Mouse (Mus musculus) gastrocnemius, adult 18-20 months (tissue): ENCODE measurements at regions not wholly inside any gene's neighbourhood (a gene's known extent, or its start where the extent isn't known, plus 50 kb on each side); places are given as distances from the start of the nearest gene placed in this dataset.

ENCODE experiments used
- DNase-seq: peaks from one replicate; pipeline ENCODE4 v3.0.0; 2021; ENCODE audit warnings: low spot score

DNA sequence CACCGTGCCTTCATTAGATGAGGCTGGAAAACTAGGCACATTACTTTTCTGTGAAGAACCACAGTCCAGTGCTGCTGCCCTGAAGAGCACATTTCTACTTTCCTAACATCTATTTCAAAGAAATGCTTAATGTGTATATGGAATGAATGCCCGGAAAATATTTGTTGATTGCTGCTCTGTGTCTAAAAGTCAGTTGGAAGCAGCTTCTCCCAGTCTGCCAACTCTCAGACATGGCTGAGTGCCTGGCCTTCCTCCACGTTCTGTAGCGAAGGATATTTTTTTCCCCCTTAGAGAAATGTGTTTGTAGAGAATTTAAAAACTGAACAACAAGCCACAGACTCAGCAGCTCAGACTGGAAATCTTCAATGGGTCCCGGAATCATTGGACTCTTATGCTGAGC lies 576.4 kb upstream of the Arid1b start:
- DNase-seq, result no peak

GRCm38 (mm10) chr17:4424451-4425168 lies 569.5 kb upstream of the Arid1b start:
- no peak for DNase-seq

DNA sequence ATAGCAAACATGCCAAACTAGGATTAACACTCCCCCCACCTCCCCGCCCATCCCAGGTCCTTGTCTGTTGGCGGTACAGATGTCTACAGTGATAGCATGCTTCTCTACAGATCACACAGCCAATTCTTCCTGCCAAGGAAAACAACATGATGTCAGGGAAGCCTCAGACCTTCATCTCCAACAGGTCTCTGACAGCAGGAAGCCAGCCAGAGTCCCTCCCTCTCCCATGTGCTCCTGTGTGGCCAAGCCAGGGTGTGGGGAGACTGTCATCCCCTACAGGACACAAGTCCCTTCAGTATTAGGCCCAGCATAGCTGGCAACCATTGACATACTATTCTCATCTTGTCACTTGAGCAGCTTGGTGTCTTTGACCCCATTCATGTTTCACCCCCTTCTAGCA lies 568.8 kb upstream of the Arid1b start:
- DNase-seq, result no peak

- no peak for DNase-seq
These were observed 565.1 kb upstream of the Arid1b start for GRCm38 (mm10) chr17:4429036-4429435.

DNA sequence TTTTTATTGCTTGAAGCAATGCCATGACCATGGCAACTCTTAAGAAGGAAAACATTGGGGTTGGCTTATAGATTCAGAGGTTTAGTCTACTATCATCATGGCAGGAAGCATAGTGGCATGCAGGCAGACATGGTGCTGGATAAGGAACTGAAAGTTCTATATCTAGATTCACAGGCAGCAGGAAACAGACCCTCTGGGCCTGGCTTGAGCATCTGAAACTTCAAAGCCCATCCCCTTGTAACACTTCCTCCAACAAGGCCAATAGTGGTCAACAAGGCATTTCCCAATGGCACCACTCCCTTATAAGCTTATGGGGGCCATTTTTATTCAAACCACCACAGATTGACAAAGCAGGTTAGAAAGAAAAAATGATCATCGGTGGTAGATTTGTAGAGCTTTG lies 548.5 kb upstream of the Arid1b start:
- no peak for DNase-seq

- DNase-seq, result no peak
These were observed 536.6 kb upstream of the Arid1b start for GRCm38 (mm10) chr17:4457491-4457890.

DNA sequence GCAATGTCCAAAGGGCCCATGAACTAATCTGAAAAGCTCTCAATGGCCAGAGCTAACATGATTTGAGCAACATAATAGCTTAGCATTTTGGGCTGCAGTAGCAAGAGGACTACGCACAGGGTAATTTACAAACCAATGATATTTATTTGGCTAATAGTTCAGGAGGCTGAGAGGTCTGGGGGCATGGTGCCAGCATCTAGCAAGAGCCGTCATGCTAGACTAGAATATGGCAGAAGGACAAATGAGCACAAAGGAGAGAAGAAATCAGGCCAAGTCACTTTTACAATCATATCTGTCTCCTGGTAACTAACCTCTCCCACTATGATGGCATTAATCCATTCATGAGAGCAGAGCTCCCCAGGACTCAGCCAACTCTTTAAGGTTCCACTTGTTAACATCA lies 532.6 kb upstream of the Arid1b start:
- DNase-seq, result no peak

DNA sequence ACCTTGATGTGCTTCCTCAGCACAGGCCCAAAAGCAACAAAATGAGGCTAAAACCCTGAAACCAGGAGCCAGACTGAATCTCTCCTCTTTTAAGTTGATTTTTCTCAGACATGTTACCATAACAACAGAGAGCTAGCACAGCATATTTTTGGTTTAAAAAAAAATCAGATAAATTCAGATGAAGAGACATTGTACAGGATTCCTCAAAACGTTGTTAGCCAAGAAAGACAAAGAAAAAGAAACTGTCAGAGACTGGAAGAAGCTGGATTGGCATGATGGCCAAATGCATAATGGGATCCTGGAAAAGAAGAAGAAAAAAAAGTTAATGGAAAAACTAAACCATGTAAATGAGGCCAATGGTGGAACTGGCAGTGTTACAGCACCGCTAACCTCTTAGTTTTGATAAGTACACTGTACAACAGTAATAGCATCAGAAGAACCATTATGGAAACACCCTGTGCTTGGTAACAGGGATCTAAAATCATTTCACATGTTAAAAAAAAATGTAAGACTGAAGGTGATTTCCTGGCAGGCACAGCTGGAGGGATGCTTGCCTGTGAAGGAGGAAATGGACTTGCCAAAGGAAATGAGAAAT lies 529.7 kb upstream of the Arid1b start:
- DNase-seq, result no peak

DNA sequence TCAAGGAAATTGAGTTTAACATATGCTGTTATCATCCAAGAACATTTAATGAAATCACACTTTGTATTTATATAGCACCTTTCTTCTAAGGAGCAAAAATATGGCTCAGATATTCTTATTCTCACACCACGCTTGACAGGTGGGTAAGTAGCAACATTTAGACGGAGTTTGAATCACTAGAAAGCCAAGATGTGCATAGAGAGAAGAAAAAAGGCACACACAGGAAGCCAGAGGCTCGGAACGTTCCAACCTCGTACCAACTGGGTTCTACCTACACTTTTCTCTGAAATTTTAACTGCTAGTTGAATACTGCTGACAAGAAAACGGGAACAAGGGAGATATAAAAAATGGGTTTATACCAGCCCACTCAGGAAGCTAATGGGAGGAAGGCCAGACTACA lies 528.4 kb upstream of the Arid1b start:
- no peak for DNase-seq

GRCm38 (mm10) chr17:4472412-4472811 lies 521.7 kb upstream of the Arid1b start:
- DNase-seq, result no peak

DNA sequence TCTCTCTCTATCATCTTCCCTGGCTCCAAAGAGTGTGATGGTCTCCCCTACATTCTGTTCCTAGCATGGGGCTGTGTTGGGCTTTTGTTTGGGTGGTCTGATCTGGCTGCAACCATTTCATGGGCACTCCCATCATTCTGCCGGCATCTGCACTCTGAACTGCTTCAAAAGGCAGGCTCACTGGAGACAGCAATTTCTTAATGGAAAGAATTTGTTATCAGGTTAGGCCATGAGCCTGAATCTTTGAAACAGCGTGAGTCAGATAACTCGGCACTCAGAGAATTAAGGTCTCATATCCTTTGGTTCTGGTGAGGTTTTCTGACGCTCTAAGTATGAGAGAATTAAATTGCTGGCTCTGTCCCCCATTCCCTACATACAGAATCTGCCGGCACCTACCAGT lies 519.8 kb upstream of the Arid1b start:
- DNase-seq, result no peak

DNA sequence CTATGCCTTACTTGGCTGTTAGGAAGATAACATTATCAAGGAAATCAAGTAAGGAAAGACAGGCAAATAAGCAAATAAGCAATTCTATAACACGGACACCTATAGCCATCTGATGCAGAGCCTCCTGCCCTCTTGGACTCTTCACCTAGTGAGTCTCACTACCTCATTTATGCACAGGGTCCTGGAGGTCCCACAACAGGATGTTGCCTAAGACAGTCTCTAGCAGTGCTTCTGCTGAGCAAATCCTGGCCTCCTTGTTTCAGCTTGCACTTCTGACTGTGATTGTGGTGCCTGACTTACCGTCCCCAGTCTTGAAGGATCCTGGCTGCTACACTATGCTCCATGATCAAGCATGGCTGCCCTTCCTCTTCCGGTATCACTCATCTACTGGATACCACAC lies 518.5 kb upstream of the Arid1b start:
- DNase-seq, result no peak

GRCm38 (mm10) chr17:4494392-4494791 lies 499.7 kb upstream of the Arid1b start:
- DNase-seq, result no peak

DNA sequence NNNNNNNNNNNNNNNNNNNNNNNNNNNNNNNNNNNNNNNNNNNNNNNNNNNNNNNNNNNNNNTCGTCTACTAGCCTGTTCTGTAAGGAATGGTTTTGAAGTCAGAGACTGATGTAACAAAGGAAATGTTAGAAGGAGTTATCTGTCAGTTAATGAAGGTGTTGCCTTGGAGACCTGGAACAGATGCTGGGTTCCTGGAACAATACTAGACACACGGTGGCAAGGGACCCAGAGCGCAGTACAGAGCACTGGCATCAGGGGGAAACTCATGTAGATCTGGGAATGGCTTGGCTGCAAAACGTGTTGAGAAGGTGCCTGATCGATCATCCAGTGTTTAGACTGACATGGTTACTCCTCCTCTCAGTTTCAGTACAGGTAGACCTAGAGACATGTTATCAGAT lies 493.6 kb upstream of the Arid1b start:
- DNase-seq, result no peak

GRCm38 (mm10) chr17:4501029-4501428 lies 493.1 kb upstream of the Arid1b start:
- DNase-seq, result no peak

DNA sequence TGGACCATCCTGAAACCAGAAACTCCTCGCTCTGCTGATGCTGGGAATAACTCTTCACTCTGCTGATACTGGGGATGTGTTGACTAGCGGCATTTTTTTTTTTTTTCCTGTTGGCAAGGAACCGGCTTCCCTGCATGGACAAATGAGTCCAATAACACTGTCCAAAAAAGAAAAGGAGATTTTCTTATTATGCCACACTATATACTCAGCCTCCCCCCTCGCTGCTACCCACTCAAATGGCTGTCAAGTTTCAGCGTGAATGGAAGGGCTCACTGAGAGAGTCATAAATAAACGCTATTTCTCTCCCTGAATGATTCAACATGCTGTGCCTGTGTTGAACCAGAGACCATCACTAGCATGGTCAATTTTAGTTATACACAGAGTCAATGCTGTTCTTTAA lies 489.2 kb upstream of the Arid1b start:
- no peak for DNase-seq

GRCm38 (mm10) chr17:4509506-4509905 lies 484.6 kb upstream of the Arid1b start:
- peak; percentile 79 for DNase-seq

- DNase-seq, result no peak
These were observed 478.0 kb upstream of the Arid1b start for GRCm38 (mm10) chr17:4516141-4516540.

- peak; percentile 73 for DNase-seq
These were observed 477.3 kb upstream of the Arid1b start for GRCm38 (mm10) chr17:4516846-4517245.

DNA sequence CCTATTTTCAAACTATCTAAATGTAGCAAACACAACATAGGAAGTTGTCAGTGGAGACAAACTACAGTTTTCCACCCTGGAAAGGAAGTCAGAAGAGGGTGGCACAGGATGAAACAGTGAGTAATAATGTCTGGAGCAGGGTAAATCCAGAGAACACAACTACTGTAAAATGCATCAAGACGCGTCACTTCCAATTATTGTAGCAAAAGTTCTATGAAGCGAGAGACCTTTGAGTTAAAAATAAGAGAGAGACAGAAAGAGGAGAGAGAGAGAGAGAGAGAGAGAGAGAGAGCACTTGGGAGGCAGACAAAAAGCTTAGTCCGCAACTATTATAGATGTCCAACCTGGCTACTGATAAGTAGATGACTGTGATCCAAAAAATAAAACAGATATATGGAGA lies 473.1 kb upstream of the Arid1b start:
- no peak for DNase-seq

DNA sequence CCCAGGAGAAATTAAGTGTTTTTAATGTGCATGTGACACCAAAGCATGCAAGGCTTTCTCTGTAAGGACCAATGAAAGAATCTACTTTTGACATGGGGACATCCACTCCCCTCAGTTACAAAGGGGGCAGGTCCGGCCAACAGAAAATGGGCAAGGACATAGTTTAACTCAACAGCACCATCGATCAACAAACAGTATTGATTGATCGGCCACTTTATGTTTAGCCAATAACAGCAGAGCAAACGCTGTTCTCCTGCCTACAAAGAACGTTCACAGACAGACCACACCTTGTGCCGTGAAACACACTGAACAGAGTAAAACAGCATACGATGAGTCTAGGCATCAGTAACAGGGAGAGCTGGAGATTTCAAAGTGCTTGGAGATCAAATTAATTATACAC lies 467.7 kb upstream of the Arid1b start:
- DNase-seq, result no peak

- DNase-seq, result no peak
These were observed 462.0 kb upstream of the Arid1b start for GRCm38 (mm10) chr17:4532126-4532525.

DNA sequence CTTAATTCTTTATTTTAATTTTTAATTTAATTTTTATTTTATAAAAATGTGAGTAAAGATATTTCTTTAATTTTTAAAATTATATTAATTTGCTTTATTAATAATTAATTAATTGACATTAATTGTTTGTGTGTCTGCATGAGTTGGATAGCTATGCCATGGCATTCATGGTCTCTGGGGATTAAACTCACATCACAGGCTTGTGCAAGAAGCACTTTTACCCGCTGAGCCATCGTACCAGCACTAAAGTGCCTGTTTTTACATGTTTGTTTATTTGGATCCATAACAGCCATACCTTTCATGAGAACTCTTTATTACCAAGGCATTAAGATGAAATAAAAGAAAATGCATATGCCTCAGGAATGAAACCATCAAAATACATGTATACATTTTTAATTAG lies 453.7 kb upstream of the Arid1b start:
- no peak for DNase-seq
